Mouse (Mus musculus) spleen, embryonic (tissue): ENCODE measurements around the gene Gm9736.
"Not testable (repeated sequence)": the region's sequence is repeated elsewhere in the genome, so short reads cannot be mapped to it uniquely, and the experiment has no call there.

Experiments used
- CTCF ChIA-PET: fragments of 350-600 bp; sonication (Branson Sonifier 250); formaldehyde crosslinking; loops from one replicate; lab custom pipeline; 2022; lab: Charles Lee

Gm9736 gene

DNA sequence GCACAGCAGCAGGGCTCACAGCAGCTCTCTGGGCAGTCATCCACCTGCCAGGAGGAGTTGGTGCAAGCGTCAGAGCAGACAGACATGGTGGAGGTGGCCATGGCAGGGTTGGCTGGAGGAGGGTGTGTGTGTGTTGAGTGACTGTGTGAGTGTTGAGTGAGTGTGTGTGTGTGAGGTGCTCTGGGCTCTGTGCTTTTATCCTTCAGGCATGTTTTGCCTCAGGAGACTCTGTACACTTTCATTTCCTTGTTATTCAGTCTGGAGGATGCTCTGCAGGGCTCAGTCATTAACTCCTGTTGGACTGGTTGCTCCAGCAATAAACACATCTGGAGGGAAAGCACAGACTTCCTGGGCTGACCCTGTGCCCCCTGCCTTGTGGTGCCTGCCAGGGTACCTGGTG, at the start of gene Gm9736:
TSS of gene Gm9736 (minus strand) at position 101 of the 400 bp plus-strand sequence.
- CTCF ChIA-PET, result not testable (repeated sequence)

DNA sequence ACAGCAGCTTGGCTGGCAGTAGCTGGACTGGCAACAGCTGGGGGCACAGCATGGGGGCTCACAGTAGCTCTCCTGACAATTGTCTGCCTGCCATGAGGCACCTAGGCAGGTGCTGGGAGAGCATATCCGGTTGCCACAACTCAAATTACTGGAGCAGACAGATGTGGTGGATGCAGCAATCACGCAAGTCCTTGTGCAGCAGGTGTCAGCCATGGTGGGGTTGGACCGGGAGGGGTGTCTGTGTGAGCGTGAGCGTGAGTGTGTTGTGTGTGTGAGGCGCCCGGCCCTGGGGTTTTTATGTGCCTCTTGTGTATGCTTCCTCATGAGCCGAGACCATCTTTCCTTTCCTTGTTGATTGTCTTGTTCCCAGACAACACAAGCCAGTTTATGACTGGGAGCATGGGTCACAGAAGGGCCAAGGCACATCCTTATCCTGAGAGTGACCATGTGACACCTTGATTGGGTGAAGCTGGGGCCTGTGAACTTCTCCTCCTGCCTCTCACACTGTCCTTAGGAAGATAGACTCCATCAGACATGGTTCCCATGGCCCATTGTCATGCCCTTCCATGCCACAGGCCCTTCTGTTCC, 47.9 kb upstream of the Gm9736 start, which contains the start of gene Gm19668:
TSS of gene Gm19668 (minus strand) at position 213 of the 588 bp plus-strand sequence.
- CTCF ChIA-PET, result no interaction called here

DNA sequence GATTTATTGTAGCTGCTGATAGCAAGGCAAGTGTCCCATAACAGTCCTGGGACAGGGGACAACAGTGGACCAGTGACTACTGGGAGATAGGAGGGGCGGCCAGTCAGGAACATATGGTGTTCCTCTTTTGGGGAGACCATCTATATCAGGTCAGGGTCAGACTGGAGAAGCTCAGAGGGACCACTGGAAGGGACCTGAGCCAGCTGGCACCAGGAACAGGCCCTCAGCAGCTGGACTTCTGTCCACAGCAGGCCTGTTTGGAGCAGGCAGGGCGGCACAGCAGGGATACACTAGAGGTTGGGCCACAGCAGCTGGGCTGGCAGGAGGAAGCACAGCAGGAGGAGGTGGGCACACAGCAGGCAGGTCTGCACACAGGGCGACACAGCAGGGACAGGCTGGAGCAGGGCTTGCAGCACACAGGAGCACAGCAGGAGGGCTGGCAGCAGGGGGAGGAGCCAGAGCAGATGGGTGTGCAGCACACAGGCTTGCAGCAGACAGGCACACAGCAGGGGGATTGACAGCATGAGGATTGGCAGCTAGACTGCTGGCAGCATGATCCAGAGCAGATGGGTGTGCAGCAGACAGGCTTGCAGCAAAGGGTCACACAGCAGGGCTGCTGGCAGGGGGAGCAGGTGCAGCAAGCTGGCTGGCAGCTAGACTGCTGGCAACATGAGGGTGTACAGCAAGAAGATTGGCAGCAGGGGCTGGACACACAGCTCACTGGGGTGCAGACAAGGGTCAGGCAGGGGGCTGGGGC, 47.2 kb upstream of the Gm9736 start:
- CTCF ChIA-PET, result not testable (repeated sequence)

DNA sequence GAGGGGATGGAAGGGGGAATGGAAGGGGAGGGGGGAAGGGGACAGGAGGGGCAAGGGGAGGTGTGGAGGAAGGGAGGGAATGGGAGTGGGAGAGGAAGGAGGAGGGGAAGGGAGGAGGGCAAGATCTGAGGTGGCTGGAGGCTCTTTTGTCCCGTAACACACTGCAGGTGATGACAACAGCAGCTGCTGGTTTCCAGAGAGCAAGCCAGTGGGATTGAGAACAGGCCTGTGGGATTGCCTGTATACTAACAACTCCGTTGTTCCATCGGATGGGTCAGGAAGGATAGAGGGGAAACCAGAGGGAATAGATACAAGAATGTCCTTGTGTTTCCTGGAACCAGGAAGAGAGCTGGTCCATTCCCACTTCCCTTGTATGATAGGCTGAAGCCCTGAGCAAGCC, 46.5 kb upstream of the Gm9736 start:
- CTCF ChIA-PET, result no interaction called here

DNA sequence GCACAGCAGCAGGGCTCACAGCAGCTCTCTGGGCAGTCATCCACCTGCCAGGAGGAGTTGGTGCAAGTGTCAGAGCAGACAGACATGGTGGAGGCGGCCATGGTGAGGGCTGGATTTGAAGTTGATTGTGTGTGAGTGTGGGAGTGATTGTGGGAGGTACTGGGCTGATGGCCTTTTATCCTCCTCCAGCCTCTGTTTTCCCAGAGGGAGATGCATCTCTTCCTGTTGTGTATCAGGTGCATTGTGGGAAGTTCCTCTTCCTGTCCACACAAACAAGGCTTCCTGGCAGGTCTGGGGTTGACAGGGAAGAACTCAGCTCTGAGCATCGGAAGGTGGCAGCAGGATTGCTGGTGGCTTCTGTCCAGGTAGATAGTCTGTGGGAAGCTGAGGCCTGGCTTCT, 43.8 kb upstream of the Gm9736 start, which contains the start of gene Gm9639:
TSS of gene Gm9639 (minus strand) at position 101 of the 400 bp plus-strand sequence.
- CTCF ChIA-PET, result no interaction called here

DNA sequence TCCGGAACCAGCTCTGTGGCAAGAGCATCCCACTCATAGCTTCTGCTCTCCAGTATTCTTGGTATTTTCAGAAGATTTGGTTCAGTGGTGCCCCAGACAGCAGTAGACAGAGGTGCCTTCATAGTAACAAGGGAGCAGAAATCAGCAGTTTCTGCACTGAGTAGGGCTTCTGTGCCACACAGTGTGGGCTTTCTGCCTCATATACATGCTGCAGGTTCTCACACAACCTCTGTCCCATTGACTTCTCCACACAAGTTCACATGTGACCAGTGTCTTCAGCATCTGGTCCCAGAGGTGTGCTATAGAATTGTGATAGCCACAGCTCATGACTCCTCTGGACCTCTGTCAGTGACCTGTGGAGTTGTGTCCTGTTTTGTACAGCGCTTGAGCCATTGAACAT, 37.5 kb upstream of the Gm9736 start:
- CTCF ChIA-PET, result no interaction called here

DNA sequence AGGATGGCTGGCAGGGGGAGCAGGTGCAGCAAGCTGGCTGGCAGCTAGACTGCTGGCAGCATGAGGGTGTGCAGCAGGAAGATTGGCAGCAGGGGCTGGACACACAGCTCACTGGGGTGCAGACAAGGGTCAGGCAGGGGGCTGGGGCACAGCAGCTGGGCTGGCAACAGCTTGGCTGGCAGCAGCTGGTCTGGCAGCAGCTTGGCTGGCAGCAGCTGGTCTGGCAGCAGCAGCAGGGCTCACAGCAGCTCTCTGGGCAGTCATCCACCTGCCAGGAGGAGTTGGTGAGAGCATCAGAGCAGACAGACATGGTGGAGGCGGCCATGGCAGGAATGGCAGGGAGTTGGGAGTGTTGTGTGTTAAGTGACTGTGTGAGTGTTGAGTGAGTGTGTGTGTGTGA, 36.7 kb upstream of the Gm9736 start, which contains the start of gene Gm7137:
TSS of gene Gm7137 (minus strand) at position 325 of the 400 bp plus-strand sequence.
- CTCF ChIA-PET, result not testable (repeated sequence)

DNA sequence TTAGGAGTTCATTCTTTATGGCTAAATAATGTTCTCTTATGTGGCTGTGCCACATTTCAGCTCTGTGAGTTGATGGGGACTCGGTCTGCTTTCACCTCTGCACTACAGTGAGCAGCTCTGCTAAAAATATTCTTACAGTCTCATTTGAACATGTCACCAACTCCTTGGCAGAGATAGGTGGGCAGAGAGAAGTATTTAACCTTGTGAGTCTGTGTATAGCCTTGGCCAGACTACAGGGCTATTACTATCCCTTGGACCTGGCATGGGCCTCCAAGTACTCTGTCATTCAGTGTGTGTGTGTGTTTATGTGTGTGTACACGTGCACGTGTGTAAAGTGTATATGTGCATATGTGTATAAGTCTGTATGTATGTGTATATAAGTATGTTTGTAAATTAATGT, 32.2 kb upstream of the Gm9736 start:
- CTCF ChIA-PET, result not testable (repeated sequence)

DNA sequence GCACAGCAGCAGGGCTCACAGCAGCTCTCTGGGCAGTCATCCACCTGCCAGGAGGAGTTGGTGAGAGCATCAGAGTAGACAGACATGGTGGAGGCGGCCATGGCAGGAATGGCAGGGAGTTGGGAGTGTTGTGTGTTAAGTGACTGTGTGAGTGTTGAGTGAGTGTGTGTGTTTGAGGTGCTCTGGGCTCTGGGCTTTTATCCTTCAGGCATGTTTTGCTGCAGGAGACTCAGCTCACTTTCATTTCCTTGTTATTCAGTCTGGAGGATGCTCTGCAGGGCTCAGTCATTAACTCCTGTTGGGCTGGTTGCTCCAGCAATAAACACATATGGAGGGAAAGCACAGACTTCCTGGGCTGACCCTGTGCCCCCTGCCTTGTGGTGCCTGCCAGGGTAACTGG, 31.3 kb upstream of the Gm9736 start, which contains the start of gene Gm3250:
TSS of gene Gm3250 (minus strand) at position 101 of the 400 bp plus-strand sequence.
- CTCF ChIA-PET, result not testable (repeated sequence)

DNA sequence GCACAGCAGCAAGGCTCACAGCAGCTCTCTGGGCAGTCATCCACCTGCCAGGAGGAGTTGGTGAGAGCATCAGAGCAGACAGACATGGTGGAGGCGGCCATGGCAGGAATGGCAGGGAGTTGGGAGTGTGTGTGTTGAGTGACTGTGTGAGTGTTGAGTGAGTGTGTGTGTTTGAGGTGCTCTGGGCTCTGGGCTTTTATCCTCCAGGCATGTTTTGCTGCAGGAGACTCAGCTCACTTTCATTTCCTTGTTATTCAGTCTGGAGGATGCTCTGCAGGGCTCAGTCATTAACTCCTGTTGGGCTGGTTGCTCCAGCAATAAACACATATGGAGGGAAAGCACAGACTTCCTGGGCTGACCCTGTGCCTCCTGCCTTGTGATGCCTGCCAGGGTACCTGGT, 25.7 kb upstream of the Gm9736 start, which contains the start of gene Gm7138:
TSS of gene Gm7138 (minus strand) at position 101 of the 400 bp plus-strand sequence.
- CTCF ChIA-PET, result not testable (repeated sequence)

DNA sequence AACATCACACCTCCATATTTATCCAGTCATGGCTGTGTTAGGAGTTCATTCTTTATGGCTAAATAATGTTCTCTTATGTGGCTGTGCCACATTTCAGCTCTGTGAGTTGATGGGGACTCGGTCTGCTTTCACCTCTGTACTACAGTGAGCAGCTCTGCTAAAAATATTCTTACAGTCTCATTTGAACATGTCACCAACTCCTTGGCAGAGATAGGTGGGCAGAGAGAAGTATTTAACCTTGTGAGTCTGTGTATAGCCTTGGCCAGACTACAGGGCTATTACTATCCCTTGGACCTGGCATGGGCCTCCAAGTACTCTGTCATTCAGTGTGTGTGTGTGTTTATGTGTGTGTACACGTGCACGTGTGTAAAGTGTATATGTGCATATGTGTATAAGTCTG, 21.0 kb upstream of the Gm9736 start:
- CTCF ChIA-PET, result not testable (repeated sequence)

DNA sequence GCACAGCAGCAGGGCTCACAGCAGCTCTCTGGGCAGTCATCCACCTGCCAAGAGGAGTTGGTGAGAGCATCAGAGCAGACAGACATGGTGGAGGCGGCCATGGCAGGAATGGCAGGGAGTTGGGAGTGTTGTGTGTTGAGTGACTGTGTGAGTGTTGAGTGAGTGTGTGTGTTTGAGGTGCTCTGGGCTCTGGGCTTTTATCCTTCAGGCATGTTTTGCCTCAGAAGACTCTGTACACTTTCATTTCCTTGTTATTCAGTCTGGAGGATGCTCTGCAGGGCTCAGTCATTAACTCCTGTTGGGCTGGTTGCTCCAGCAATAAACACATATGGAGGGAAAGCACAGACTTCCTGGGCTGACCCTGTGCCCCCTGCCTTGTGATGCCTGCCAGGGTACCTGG, 20.1 kb upstream of the Gm9736 start, which contains the start of gene Gm3238:
TSS of gene Gm3238 (minus strand) at position 101 of the 400 bp plus-strand sequence.
- CTCF ChIA-PET, result not testable (repeated sequence)

DNA sequence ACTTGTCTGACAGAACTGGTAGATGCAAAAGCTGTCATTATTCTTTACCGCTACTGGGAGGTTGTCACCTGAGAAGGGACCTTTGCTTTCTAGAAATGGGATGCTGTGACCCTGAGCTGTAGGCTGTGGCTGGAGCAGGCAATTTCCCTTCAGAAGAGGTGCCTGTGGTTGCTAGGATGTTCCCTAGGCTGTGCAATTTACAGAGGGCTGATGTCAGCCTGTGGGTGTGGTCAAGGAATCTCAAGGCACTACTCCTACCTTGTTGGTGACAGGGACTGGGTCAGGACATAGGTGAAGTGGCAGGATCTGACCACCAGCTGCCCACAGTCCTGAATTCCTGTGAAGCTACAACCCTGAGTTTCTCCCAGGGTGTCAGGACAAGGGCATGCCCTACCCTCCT, 18.6 kb upstream of the Gm9736 start:
- CTCF ChIA-PET, result no interaction called here

DNA sequence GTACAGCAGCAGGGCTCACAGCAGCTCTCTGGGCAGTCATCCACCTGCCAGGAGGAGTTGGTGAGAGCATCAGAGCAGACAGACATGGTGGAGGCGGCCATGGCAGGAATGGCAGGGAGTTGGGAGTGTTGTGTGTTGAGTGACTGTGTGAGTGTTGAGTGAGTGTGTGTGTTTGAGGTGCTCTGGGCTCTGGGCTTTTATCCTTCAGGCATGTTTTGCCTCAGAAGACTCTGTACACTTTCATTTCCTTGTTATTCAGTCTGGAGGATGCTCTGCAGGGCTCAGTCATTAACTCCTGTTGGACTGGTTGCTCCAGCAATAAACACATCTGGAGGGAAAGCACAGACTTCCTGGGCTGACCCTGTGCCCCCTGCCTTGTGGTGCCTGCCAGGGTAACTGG, 8.4 kb upstream of the Gm9736 start, which contains the start of gene Gm3233:
TSS of gene Gm3233 (minus strand) at position 101 of the 400 bp plus-strand sequence.
- CTCF ChIA-PET, result not testable (repeated sequence)

DNA sequence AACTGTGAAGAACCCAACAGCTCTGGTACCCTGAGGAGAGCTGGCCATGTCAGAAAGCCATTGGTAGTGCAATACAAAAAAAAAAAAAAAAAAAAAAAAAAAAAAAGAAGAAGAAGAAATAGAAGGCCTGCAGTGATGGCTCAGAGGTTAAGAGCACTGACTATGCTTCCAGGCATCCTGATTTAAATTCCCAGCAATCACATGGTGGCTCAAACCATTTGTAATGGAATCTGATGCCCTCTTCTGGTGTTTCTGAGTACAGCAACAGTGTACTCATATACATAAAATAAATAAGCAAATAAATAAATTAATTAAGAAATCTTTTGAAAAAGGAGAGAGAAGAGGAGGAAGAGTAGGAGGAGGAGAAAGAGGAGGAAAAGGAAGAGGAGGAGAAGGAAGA, 2.3 kb upstream of the Gm9736 start:
- CTCF ChIA-PET, result no interaction called here

DNA sequence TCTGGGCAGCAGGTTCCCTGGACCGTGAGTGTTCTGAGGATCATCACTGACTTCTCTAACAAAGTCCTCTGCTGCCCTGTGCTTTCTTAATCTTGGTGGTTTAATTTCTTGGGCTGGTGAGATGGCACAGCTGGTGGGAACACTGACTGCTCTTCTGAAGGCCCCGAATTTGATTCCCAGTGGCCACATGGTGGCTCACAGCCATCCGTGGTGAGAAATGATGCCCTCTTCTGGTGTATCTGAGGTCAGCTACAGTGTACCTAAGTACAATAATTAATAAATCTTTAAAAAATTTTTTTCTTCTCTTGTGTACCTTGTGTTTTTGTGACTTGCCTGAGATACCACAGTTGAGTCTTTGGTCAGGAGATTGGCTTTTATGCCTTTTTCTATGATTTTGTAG, 1.2 kb upstream of the Gm9736 start:
- CTCF ChIA-PET, result not testable (repeated sequence)

DNA sequence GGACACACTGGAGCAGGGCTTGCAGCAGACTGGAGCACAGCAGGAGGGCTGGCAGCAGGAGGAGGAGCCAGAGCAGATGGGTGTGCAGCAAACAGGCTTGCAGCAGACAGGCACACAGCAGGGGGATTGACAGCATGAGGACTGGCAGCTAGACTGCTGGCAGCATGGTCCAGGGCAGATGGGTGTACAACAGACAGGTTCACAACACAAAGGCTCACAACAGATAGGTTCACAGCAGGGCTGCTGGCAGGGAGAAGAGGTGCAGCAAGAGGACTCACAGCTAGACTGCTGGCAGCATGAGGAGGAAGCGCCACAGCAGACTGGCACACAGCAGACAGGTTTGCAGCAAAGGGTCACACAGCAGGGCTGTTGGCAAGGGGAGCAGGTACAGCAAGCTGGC, 468 bp downstream of the Gm9736 start:
- CTCF ChIA-PET, result not testable (repeated sequence)

DNA sequence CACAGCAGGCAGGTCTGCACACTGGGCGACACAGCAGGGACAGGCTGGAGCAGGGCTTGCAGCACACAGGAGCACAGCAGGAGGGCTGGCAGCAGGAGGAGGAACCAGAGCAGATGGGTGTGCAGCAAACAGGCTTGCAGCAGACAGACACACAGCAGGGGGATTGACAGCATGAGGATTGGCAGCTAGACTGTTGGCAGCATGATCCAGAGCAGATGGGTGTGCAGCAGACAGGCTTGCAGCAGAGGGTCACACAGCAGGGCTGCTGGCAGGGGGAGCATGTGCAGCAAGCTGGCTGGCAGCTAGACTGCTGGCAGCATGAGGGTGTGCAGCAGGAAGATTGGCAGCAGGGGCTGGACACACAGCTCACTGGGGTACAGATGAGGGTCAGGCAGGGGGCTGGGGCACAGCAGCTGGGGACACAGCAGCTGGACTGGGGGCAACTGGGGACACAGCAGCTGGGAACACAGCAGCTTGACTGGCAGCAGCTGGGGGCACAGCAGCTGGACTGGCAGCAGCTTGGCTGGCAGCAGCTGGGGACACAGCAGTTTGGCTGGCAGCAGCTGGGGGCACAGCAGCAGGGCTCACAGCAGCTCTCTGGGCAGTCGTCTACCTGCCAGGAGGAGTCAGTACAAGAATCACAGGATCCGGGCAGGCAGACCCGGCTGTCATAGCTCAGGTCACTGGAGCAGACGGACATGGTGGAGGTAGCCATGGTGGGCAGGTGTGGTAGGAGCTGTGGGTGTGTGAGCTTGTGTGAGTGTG, 9.0 kb downstream of the Gm9736 start, which contains the start of gene Gm18596:
TSS of gene Gm18596 (minus strand) at position 715 of the 765 bp plus-strand sequence.
- CTCF ChIA-PET, result not testable (repeated sequence)

DNA sequence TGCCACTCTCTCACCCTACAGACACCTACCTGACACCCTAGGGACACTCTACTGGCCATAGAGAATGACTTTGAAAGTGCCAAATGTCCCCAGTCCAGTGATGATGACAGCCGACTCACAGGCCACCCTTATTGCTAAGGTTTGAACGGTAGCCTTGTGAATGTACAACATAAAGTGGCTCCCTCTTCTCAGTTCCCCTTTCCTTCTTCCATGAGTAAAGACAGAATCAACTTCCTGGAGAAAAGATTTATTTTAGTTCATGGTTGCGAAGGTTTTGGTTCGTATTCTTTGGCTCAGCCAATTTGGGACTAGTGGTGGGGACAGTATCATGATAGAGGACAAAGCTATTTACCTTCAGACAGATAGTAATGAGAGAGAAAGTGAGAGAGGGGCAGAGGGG, 12.2 kb downstream of the Gm9736 start:
- CTCF ChIA-PET, result no interaction called here

DNA sequence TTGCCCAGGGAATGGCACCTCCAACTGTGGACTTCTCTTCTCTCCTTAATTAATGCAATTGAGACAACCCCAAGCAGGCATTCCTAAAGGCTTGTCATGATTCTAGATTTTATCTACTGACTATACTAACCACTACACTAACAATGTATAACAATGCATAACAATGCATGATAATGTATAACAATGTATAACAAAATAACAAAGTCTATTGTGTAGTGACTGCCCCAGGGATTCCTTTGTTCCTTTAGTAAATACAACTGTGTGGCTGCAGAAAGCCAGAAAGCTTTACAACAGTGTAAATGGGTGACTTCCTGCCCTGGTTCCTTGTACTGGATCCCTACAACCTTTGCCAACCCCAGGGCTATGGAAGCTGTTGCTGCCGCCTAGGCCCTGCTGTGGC, 15.2 kb downstream of the Gm9736 start:
- CTCF ChIA-PET, result no interaction called here

DNA sequence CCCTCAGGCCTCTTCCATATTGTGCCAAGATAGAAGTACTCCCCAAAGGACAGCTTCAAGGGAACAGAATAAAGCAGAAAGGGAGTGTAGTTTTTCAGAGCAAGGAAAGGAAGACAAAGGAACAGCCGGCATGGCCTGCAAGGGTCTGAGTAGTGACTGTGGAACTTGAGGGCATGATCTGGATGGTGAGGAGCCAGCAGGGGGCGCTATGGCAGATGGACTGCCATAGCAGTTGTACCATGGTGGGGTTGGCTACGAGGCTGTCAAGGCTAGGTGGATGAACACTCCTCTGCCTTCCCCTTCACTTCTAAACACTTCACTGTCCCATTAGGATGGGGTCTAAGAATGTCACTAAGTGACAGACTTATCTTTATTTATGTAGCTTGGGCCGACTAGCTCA, 21.9 kb downstream of the Gm9736 start:
- CTCF ChIA-PET, result no interaction called here

DNA sequence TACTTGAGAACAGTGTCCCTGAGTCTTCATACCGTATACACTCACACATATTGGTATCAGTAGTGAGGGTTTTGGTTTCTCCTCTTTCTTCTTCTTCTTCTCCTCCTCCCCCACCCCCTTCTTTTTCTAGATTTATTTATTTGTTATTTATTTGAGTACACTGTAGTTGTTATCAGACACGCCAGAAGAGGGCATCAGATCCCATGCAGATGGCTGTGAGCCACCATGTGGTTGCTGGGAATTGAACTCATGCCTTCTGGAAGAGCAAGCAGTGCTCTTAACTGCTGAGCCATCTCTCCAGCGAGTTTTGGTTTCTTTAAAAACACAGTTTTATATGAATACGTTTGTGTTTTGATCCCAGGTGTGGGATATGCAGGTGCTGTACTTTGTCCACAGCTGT, 22.9 kb downstream of the Gm9736 start:
- CTCF ChIA-PET, result no interaction called here
